Mouse (Mus musculus) midbrain, embryonic 10.5 days (tissue): ENCODE data around the gene Nfatc2ip. TPM values are rescaled to one million over a fixed set of nuclear protein-coding genes. Genes with fewer than 3 reads are reported as not detected.

Experiments
- DNase-seq: peaks from one replicate; pipeline ENCODE4 v3.0.0-alpha.2; 2017; ENCODE audit warnings: low spot score
- H3K27ac ChIP-seq: fragments of 300-500 bp; sonication (generic); replicated peaks from 2 replicates; pipeline ENCODE4 v1.5.1; 2016; ENCODE audit warnings: mild to moderate bottlenecking
- H3K27me3 ChIP-seq: fragments of 300-500 bp; sonication (generic); 2 replicates; pipeline ENCODE4 v1.6.1; 2016; ENCODE audit warnings: low read depth, mild to moderate bottlenecking; ENCODE audit not compliant: poor library complexity, severe bottlenecking
- H3K36me3 ChIP-seq: fragments of 300-500 bp; sonication (generic); 2 replicates; pipeline ENCODE4 v1.6.1; 2016; ENCODE audit warnings: mild to moderate bottlenecking, moderate library complexity
- H3K4me1 ChIP-seq: fragments of 300-500 bp; sonication (generic); 2 replicates; pipeline ENCODE4 v1.6.1; 2016
- H3K4me3 ChIP-seq: fragments of 300-500 bp; sonication (generic); 2 replicates; pipeline ENCODE4 v1.5.1; 2016; ENCODE audit warnings: mild to moderate bottlenecking, moderate library complexity
- H3K9me3 ChIP-seq: fragments of 300-500 bp; sonication (generic); replicated peaks from 2 replicates; pipeline ENCODE4 v1.6.1; 2016; ENCODE audit warnings: mild to moderate bottlenecking
- WGBS: fragments of 180-500 bp; shearing (Covaris S2); methylation state at CpG from one replicate; pipeline ENCODE4 v1.1.7; 2016; 5-methylcytosine and 5-hydroxymethylcytosine counted together
- polyA plus RNA-seq: library from polyadenylated mRNA; unstranded; fragments of >200 nt; fragmentation: Nextera tagmentation; extraction: Ambion mirVana; gene quantifications from 2 replicates; pipeline ENCODE4 v1.2.1, GENCODE M21; 2016

Gene Nfatc2ip
- 2.6 and 2.8 TPM in 2 replicates for polyA plus RNA-seq

DNA sequence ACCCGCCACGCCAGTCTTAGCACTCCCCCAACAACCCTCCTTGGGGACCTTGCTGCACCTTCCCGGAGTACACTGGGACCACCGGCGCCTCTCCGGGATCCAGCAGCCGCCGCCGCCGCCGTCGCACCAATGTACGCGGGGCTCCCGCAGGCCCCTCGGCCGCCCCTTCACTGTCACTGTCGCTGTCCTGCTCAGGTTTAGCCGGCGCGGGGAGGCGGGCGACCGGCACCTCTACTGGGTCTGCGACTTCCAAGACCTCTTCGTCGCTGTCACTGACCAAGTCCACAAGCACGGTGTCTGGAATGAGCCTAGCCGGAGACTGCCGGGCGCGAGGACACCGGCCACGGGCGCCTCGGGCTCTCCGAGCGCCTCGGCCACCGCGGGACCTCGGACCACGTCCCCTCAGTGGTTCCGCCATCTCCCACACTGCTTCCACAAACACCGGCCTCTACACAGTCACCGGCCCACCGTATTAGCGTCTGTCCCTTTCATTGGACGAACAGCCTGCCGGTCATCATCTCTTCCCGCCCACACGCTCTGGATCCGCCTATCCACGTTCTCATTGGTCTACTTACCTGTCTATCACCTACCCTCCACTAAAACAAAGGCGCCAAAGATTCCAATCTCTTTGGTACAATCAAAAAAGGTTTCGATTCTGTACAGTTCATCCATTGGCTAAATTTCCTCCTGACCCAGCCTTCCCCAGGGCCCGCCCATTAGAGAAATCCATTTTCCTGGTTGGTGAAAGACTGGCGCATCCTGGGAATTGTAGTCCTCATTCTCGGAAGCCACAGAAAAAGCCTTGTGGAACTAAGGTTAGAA is at the start of gene Nfatc2ip:
Nfatc2ip (minus strand) TSS at position 440 of the 822 bp plus-strand sequence.
- peaks cover 21% of the 10 kb centered on the region for H3K4me1 ChIP-seq
- under 1% methylated on average over 59 of the region's 59 CpGs for WGBS
- H3K27me3 ChIP-seq = no peaks in the 10 kb centered on the region
- peak within 1 kb of the TSS; percentile 83 for H3K27ac ChIP-seq
- H3K9me3 ChIP-seq = no peaks in the 10 kb centered on the region
- peaks cover 10% of the 10 kb centered on the region for H3K36me3 ChIP-seq
- peak; percentile 93 for DNase-seq
- H3K4me3 ChIP-seq = peak within 1 kb of the TSS; percentile 88

DNA sequence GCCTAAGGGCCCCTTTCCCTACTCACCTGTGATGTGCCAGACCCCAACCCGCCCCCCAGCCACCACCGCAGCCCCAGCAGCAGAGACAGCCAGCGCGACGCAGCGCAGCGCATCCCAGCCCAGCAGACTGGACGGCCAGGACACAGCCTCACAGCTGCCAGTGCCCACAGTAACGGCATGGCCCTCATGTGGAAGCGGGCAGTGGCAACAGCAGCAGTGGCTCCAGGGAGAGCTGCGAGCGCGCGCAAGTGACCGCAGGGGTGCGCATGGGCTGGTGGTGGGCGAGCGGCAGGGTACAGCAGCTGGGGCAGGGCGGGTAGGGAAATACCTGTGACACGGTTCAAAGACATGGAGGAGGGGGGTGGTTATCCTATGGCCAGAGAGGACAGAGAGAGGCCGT is 49.7 kb upstream of the Nfatc2ip start:
- H3K27ac ChIP-seq = 0 out of 2 replicates have a peak overlapping the region, but pooled peaks have one; percentile 17
- no peaks in the 10 kb centered on the region for H3K4me1 ChIP-seq
- H3K27me3 ChIP-seq = no peaks in the 10 kb centered on the region
- 92% methylated on average over 21 of the region's 21 CpGs for WGBS
- H3K4me3 ChIP-seq = no peak overlapping the region
- H3K36me3 ChIP-seq = peaks cover 41% of the 10 kb centered on the region
- no peaks in the 10 kb centered on the region for H3K9me3 ChIP-seq
- DNase-seq = no peak

DNA sequence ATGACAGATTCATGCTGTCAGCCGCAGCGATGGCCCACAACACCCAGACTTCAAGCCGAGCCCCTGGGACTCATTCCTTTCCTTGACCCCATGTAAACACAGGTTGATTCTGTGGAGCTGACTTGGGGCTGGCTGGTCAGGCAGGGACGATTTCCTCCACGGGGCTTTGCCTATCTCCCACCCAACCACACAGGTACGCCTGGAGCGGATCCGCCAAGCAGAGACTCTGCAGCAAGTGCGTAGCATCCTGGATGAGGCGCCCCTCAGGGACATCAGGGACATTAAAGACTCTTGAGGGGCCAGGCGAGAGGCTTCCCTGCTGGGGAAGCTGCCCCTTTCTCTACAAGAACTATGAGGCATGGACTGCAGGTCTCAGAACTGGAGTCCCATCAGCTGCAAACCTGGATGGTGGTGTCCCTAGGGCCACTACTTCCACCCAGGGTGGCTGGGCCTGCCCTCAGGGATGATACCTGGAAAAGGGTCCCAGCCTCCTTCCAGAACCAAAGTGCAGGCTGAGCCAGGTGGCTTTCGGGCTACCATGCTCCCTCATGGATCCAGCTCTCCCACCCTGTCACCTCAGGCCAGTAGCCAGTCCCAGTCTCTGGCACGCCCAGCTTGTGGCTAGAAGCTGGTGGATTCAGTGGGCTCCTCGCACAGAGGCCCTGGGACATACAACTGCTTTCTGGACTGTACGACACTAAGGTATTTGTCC is 48.7 kb upstream of the Nfatc2ip start:
- H3K27me3 ChIP-seq = no peaks in the 10 kb centered on the region
- no peak for DNase-seq
- H3K9me3 ChIP-seq = no peaks in the 10 kb centered on the region
- 93% methylated on average over 15 of the region's 15 CpGs for WGBS
- no peak overlapping the region for H3K4me3 ChIP-seq
- no peak overlapping the region for H3K27ac ChIP-seq
- no peaks in the 10 kb centered on the region for H3K4me1 ChIP-seq
- peaks cover 44% of the 10 kb centered on the region for H3K36me3 ChIP-seq

- Histone ChIP-seq H3K36me3 (peaks cover 49% of the 10 kb centered on the region), H3K9me3 (no peaks in the 10 kb centered on the region), H3K27me3 (no peaks in the 10 kb centered on the region), H3K4me3 (no peak overlapping the region), H3K27ac (no peak overlapping the region), H3K4me1 (no peaks in the 10 kb centered on the region)
- 91% methylated on average over 9 of the region's 9 CpGs for WGBS
- DNase-seq = no peak
Measured at GRCm38 (mm10) chr7:126444536-126444935, 48.0 kb upstream of the Nfatc2ip start.

GRCm38 (mm10) chr7:126443997-126444396 is 47.5 kb upstream of the Nfatc2ip start:
- Histone ChIP-seq H3K27me3 (no peaks in the 10 kb centered on the region), H3K4me3 (no peak overlapping the region), H3K36me3 (peaks cover 49% of the 10 kb centered on the region), H3K4me1 (no peaks in the 10 kb centered on the region), H3K27ac (no peak overlapping the region), H3K9me3 (no peaks in the 10 kb centered on the region)
- 93% methylated on average over 10 of the region's 10 CpGs for WGBS
- DNase-seq = no peak

DNA sequence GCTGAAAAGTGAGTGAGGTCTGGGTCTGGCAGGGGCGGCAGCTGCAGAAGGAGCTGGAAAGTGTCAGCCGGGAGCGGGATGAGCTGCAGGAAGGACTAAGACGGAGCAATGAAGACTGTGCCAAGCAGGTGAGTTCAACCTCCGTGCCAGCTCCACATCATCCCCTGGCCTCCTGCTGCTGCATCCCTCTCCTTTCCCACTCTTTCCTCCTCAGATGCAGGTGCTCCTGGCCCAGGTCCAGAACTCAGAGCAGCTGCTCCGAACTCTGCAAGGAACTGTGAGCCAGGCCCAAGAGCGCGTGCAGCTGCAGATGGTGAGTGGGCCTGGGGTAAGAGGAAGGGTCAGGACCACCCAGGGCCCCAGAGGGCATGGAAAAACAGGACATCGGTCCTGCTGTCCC is 43.6 kb upstream of the Nfatc2ip start:
- DNase-seq = no peak
- Histone ChIP-seq H3K4me3 (no peak overlapping the region), H3K27ac (no peak overlapping the region), H3K27me3 (no peaks in the 10 kb centered on the region), H3K4me1 (no peaks in the 10 kb centered on the region), H3K36me3 (peaks cover 40% of the 10 kb centered on the region), H3K9me3 (no peaks in the 10 kb centered on the region)
- WGBS = 85% methylated on average over 9 of the region's 9 CpGs

DNA sequence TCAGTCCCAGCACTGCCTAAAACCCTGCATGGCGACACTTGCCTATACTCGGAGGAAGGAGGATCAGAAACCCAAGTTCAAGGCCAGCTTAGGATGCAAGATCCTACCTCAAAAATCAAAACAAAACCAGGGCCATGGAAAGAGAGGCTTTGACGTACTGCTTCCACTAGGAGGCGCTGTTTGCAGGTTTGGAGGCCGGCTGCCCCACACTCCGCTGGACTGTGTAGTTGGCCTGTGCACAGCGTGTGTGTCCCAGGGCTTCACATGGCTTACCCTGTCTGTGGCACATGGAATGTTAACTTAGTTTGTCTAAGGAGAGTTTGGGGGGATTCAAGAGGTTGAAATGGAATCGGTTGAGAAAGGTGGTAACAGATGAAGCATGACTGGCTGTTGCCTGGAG is 40.3 kb upstream of the Nfatc2ip start:
- H3K4me3 ChIP-seq = no peak overlapping the region
- H3K9me3 ChIP-seq = no peaks in the 10 kb centered on the region
- 26% methylated on average over 8 of the region's 8 CpGs for WGBS
- no peaks in the 10 kb centered on the region for H3K27me3 ChIP-seq
- no peaks in the 10 kb centered on the region for H3K4me1 ChIP-seq
- peak; percentile 69 for DNase-seq
- H3K36me3 ChIP-seq = peaks cover 26% of the 10 kb centered on the region
- H3K27ac ChIP-seq = no peak overlapping the region

GRCm38 (mm10) chr7:126435801-126436200 is 39.3 kb upstream of the Nfatc2ip start:
- H3K4me3 ChIP-seq = no peak overlapping the region
- no peak overlapping the region for H3K27ac ChIP-seq
- no peaks in the 10 kb centered on the region for H3K9me3 ChIP-seq
- DNase-seq = no peak
- no peaks in the 10 kb centered on the region for H3K4me1 ChIP-seq
- H3K27me3 ChIP-seq = no peaks in the 10 kb centered on the region
- 92% methylated on average over 3 of the region's 3 CpGs for WGBS
- peaks cover 24% of the 10 kb centered on the region for H3K36me3 ChIP-seq

GRCm38 (mm10) chr7:126434726-126435125 is 38.2 kb upstream of the Nfatc2ip start:
- no peak for DNase-seq
- 89% methylated on average over 7 of the region's 7 CpGs for WGBS
- H3K27ac ChIP-seq = no peak overlapping the region
- no peak overlapping the region for H3K4me3 ChIP-seq
- no peaks in the 10 kb centered on the region for H3K27me3 ChIP-seq
- peaks cover 1% of the 10 kb centered on the region for H3K4me1 ChIP-seq
- H3K36me3 ChIP-seq = peaks cover 16% of the 10 kb centered on the region
- no peaks in the 10 kb centered on the region for H3K9me3 ChIP-seq

- Histone ChIP-seq H3K4me1 (peaks cover 24% of the 10 kb centered on the region), H3K27me3 (no peaks in the 10 kb centered on the region; the same call in 1 of the 2 replicates), H3K36me3 (0 out of 2 replicates have a peak, but pooled peaks cover 4% of the 10 kb centered on the region), H3K9me3 (no peaks in the 10 kb centered on the region), H3K4me3 (peak overlapping the region; percentile 69; the same call in 1 of the 2 replicates), H3K27ac (no peak overlapping the region)
- no peak for DNase-seq
Measured at GRCm38 (mm10) chr7:126430167-126430566, 33.6 kb upstream of the Nfatc2ip start.

DNA sequence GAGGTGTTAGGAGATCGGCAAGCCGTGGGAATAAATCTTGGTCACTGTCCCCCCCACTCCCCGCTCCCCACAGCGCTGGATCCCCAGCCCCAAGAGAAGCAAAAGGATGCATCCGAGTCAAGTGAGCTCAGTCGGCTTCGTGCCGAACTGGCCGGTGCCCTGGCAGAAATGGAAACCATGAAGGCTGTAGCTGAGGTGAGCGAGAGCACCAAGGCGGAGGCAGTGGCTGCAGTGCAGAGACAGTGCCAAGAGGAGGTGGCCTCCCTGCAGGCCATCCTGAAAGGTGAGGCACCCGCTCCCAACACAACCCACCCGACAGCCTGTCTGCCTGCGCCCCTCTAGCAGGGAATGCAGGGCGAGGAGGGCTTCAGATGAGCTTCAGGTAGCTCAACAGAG is 33.0 kb upstream of the Nfatc2ip start:
- H3K27me3 ChIP-seq = no peaks in the 10 kb centered on the region; the same call in 1 of the 2 replicates
- peaks cover 24% of the 10 kb centered on the region for H3K4me1 ChIP-seq
- 0 out of 2 replicates have a peak, but pooled peaks cover 4% of the 10 kb centered on the region for H3K36me3 ChIP-seq
- H3K4me3 ChIP-seq = peak overlapping the region; percentile 69
- 31% methylated on average over 15 of the region's 15 CpGs for WGBS
- peak overlapping the region; percentile 96 for H3K27ac ChIP-seq
- no peak for DNase-seq
- H3K9me3 ChIP-seq = no peaks in the 10 kb centered on the region

DNA sequence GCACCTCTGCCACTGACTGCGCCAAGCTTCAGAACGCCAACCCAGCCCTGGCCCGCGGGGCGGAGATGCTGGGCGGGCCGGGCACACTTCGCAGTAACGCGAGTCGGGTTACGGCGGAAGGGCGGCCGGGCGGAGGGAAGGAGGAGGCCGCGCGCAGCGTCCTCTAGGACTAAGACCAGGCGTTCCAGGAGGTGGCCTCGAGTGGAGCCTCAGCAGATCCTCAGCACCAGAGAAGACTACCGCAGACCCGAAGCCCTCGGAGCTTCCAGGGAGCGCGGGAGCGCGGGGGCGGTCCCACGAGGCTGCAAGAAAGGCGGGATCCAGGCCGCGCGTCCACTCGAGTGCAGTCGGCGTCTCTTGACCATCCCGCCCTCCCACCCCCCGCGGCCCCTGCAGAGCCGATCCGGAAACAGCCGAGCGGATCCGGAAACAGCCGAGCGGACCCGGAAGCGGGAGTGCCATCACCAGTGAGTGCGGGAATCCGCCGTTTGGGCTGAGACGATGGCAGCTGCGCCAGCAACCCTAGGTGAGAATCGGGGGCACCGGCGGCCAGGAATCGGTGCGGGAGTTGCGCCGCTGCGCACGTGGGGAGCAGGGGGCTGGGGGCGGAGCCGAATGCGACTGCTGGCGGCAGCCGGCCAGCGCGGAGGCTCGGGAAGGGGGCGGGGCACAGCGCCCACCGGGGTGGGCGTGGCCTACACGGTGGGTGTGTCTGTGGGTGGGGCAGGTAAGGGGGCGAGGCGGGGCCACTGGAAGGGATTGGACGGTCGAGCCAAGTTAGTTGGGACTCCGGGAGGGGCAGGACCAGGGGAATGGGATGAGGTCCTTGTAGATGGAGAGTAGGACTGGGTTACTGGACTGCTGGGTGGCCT is 32.3 kb upstream of the Nfatc2ip start, which contains the start of gene Rabep2:
Rabep2 (plus strand) TSS at position 129 of the 872 bp plus-strand sequence.
- H3K36me3 ChIP-seq = no peaks in the 10 kb centered on the region
- WGBS = under 1% methylated on average over 82 of the region's 82 CpGs

More for the DNA sequence above, 32.3 kb upstream of the Nfatc2ip start, which contains the start of gene Rabep2:
- Histone ChIP-seq H3K4me1 (peaks cover 24% of the 10 kb centered on the region), H3K4me3 (peak within 1 kb of the TSS; percentile 69), H3K27me3 (no peaks in the 10 kb centered on the region; the same call in 1 of the 2 replicates), H3K9me3 (no peaks in the 10 kb centered on the region), H3K27ac (peak within 1 kb of the TSS; percentile 96)
- peak; percentile 97 for DNase-seq
